Mouse (Mus musculus) brown adipose tissue, adult 24 weeks (tissue): ENCODE data around the gene Siglece. TPM values are rescaled to one million over a fixed set of nuclear protein-coding genes. Genes with fewer than 3 reads are reported as not detected.

Experiments
- H3K27ac ChIP-seq: fragments of 200-500 bp; replicated peaks from 2 replicates; pipeline ENCODE4 v1.5.1; 2012; ENCODE audit warnings: low read depth, mild to moderate bottlenecking, low read length
- H3K4me1 ChIP-seq: fragments of 200-500 bp; 2 replicates; pipeline ENCODE4 v1.6.1; 2012; ENCODE audit warnings: low read length, mixed read lengths; ENCODE audit not compliant: control insufficient read depth, insufficient read depth, insufficient read length
- H3K4me3 ChIP-seq: fragments of 200-500 bp; 2 replicates; pipeline ENCODE4 v1.5.1; 2012; ENCODE audit warnings: low read depth, mild to moderate bottlenecking, low read length, moderate library complexity; ENCODE audit not compliant: insufficient read depth
- polyA plus RNA-seq: library from polyadenylated mRNA; stranded (reverse); fragments of >200 nt; gene quantifications from 2 replicates; pipeline ENCODE4 v1.2.4, GENCODE M21; 2012; ENCODE audit not compliant: missing spikeins, insufficient read depth, insufficient read length

Siglece gene
- polyA plus RNA-seq, 1 experiment: 1.3 TPM

DNA sequence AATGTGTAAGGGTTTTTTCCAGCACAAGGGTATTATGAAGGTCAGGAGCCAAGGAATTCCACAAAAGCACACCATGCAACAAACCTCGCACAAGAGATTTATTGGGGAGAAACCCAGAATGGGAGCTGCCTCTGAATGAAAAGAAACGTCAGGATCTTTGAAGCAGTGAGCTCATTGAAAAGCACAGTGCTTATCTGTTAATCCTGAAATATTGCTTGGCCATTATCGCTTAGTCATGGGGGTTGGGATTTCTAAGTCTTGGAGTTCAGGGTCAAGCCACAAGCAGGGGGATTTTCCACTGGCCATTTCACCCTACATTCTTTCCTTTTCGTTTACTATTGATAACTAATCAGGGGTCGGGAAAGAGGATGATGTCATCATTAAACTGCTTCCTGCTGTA lies 58.1 kb downstream of the Siglece start:
- no peak overlapping the region for H3K27ac ChIP-seq
- H3K4me1 ChIP-seq: no peaks in the 10 kb centered on the region
- no peak overlapping the region for H3K4me3 ChIP-seq

Other genes with a start within 250 kb of the Siglece start
- not detected in 2 replicates for gene Lim2, start 232.5 kb downstream of the Siglece start, polyA plus RNA-seq
- gene Nkg7, start 223.1 kb downstream of the Siglece start, polyA plus RNA-seq: 2.2 TPM in 1 of 2 replicates, not detected in the other
- gene Cldnd2, start 219.4 kb downstream of the Siglece start, polyA plus RNA-seq: not detected in 2 replicates
- gene Etfb, start 216.1 kb downstream of the Siglece start, polyA plus RNA-seq: 2,383 and 2,841 TPM in 2 replicates
- gene Gm45233, start 216.0 kb downstream of the Siglece start, polyA plus RNA-seq: not detected in 2 replicates
- 1.9 and 3.5 TPM in 2 replicates for gene Vsig10l, start 197.0 kb downstream of the Siglece start, polyA plus RNA-seq
- gene Iglon5, start 170.1 kb downstream of the Siglece start, polyA plus RNA-seq: 0.48 and 0.58 TPM in 2 replicates
- not detected in 2 replicates for gene 4931406B18Rik, start 154.2 kb downstream of the Siglece start, polyA plus RNA-seq
- 1.4 and 5.5 TPM in 2 replicates for gene Cd33, start 115.7 kb downstream of the Siglece start, polyA plus RNA-seq
- 0.79 and 0.88 TPM in 2 replicates for gene Zfp658, start 97.9 kb downstream of the Siglece start, polyA plus RNA-seq
- gene Zfp719, start 80.6 kb downstream of the Siglece start, polyA plus RNA-seq: 2.9 and 4.4 TPM in 2 replicates
- not detected in 2 replicates for gene Zfp819, start 53.0 kb downstream of the Siglece start, polyA plus RNA-seq
- not detected in 2 replicates for gene Ceacam18, start 25.5 kb downstream of the Siglece start, polyA plus RNA-seq
- 1.7 and 2.5 TPM in 2 replicates for gene Ctu1, start 11.9 kb upstream of the Siglece start, polyA plus RNA-seq
- gene Klk14, start 30.3 kb upstream of the Siglece start, polyA plus RNA-seq: not detected in 2 replicates
- gene Klk13, start 52.4 kb upstream of the Siglece start, polyA plus RNA-seq: not detected in 2 replicates
- not detected in 2 replicates for gene Klk12, start 108.7 kb upstream of the Siglece start, polyA plus RNA-seq
- not detected in 2 replicates for gene Klk11, start 114.4 kb upstream of the Siglece start, polyA plus RNA-seq
- gene Klk10, start 120.9 kb upstream of the Siglece start, polyA plus RNA-seq: not detected in 2 replicates
- not detected in 2 replicates for gene Klk9, start 131.7 kb upstream of the Siglece start, polyA plus RNA-seq
- gene Klk8, start 137.4 kb upstream of the Siglece start, polyA plus RNA-seq: 2.3 and 3.4 TPM in 2 replicates
- not detected in 2 replicates for gene Klk7, start 151.1 kb upstream of the Siglece start, polyA plus RNA-seq
- gene Klk6, start 164.3 kb upstream of the Siglece start, polyA plus RNA-seq: not detected in 2 replicates
- gene Klk5, start 181.8 kb upstream of the Siglece start, polyA plus RNA-seq: not detected in 2 replicates
- gene Klk4, start 221.0 kb upstream of the Siglece start, polyA plus RNA-seq: not detected in 2 replicates